Comparison of ENCODE assay signal across 8 mouse cellular contexts in genomic region chr14:47863067-47863466, GRCm38 (mm10).
DNase-seq lines count a peak whose midpoint lies in the region.

No protein-coding gene starts in this region.

- DNase-seq in heart, adult 18-20 months = peak; percentile 48 to 69
- DNase-seq in heart, postnatal 4 days = no peak
- peak; percentile 89 for DNase-seq in 3T3-L1 (ENCODE audit: low read depth, low spot score)
- DNase-seq in adrenal gland, postnatal 36 days = peak; percentile 5 to 33
- DNase-seq in layer of hippocampus, adult 9-11 months = peak; percentile 68
- DNase-seq in T-cell, adult 2 months (ENCODE audit: low spot score) = no peak
- DNase-seq in testis, postnatal 14 days (ENCODE audit: low spot score) = no peak
- no peak for DNase-seq in gastrocnemius, postnatal 10 days

Comparison
In these comparisons a context has a peak if more than half of its experiments do, and no peak if none do; other contexts are left out.
1. DNase-seq: peak in heart, adult 18-20 months (2 of 2), 3T3-L1 (single experiment), adrenal gland, postnatal 36 days (2 of 2) and layer of hippocampus, adult 9-11 months (single experiment); none in heart, postnatal 4 days (single experiment), T-cell, adult 2 months (single experiment), testis, postnatal 14 days (single experiment) and gastrocnemius, postnatal 10 days (single experiment).